ENCODE assay signal across 8 mouse cellular contexts in the genomic region with DNA sequence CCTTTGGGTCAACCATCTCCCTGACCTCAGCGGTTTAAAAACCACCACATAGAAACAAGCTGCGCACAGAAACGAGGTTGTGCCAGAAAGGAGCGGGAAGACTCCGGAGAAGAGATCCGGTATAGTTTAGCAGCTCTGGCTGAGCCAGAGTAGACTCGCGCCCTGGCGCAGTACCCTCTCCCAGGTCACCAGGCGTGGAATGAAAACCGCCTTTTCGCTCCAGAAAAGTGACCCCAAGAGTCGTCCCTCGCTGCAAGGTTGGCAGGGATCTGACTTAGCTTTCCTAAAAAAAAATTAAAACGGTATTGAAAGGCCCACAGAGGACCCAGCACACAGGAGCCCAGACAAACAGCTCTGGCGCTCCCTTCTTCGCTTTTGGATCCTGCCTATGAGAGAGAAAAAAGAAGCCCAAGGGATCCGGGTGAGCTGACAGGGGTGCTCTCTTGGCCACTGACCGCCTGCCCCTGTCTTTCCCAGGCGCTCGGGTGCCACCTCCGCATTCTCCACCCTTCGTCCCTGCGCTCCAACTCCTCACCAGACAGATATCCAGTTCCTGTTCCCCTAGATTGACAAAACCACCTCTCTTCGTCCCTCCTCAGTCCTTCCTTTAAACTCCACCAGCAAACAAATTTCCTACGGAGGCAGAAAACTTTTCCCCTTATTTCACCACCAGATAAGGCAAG. TPM values are rescaled to one million over a fixed set of nuclear protein-coding genes. Genes with fewer than 3 reads are reported as not detected.
DNase-seq lines count a peak whose midpoint lies in the region; ATAC-seq and TF ChIP-seq lines count a peak whose summit lies in the region.

No protein-coding gene starts in this region.

- no peak for TF ChIP-seq CTCF in thymus, adult 2 months (IDR thresholded peaks at IDR 0.05; ENCODE audit: borderline replicate concordance, control insufficient read depth, extremely low read depth, insufficient read depth, low read length, poor library complexity)

- peak overlapping the region; percentile 21; the same call in 1 of the 2 replicates for H3K9ac ChIP-seq in heart, embryonic 16.5 days (ENCODE audit: low read length)
- H3K9ac ChIP-seq in neural tube, embryonic 11.5 days (ENCODE audit: low read length), result peak overlapping the region; percentile 40; the same call in 1 of the 2 replicates

- no peaks in the 10 kb centered on the region for H3K36me3 ChIP-seq in heart, embryonic 16.5 days (ENCODE audit: control insufficient read depth, insufficient read depth)
- H3K36me3 ChIP-seq in limb, embryonic 10.5 days, result no peaks in the 10 kb centered on the region
- no peaks in the 10 kb centered on the region for H3K36me3 ChIP-seq in neural tube, embryonic 11.5 days (ENCODE audit: control insufficient read depth, insufficient read depth, low read length)
- H3K36me3 ChIP-seq in thymus, adult 2 months (ENCODE audit: control insufficient read depth, insufficient read depth, low read length), result no peaks in the 10 kb centered on the region

- peaks cover 2% of the 10 kb centered on the region; the same call in 1 of the 2 replicates for H3K4me1 ChIP-seq in heart, embryonic 16.5 days (ENCODE audit: control insufficient read depth, insufficient read depth, low read length)
- peaks cover 17% of the 10 kb centered on the region for H3K4me1 ChIP-seq in limb, embryonic 10.5 days
- no peaks in the 10 kb centered on the region for H3K4me1 ChIP-seq in neural tube, embryonic 11.5 days (ENCODE audit: control insufficient read depth, insufficient read depth, low read length)
- H3K4me1 ChIP-seq in thymus, adult 2 months (replicated peaks; ENCODE audit: control insufficient read depth, insufficient read depth, low read length), result no peaks in the 10 kb centered on the region

- WGBS in heart, embryonic 16.5 days, result 3% methylated on average over 26 of the region's 26 CpGs
- 3% methylated on average over 26 of the region's 26 CpGs for WGBS in limb, embryonic 10.5 days
- WGBS in neural tube, embryonic 11.5 days, result 1% methylated on average over 26 of the region's 26 CpGs
- 7% methylated on average over 26 of the region's 26 CpGs for WGBS in thymus, adult 2 months

- H3K27ac ChIP-seq in heart, embryonic 16.5 days (ENCODE audit: low read length), result no peak overlapping the region
- H3K27ac ChIP-seq in limb, embryonic 10.5 days, result no peak overlapping the region
- H3K27ac ChIP-seq in neural tube, embryonic 11.5 days (ENCODE audit: low read depth, low read length), result no peak overlapping the region
- H3K27ac ChIP-seq in thymus, adult 2 months (ENCODE audit: control insufficient read depth, insufficient read depth, low read length), result no peak overlapping the region

- H3K4me2 ChIP-seq in heart, embryonic 16.5 days (ENCODE audit: low read depth, low read length), result peak overlapping the region; percentile 86
- peak overlapping the region; percentile 94 for H3K4me2 ChIP-seq in neural tube, embryonic 11.5 days (ENCODE audit: low read depth)

- no peak for TF ChIP-seq POLR2A in thymus, adult 2 months (IDR thresholded peaks at IDR 0.05; ENCODE audit: control insufficient read depth, extremely low read depth, insufficient read depth, low read length, poor library complexity)

- peak; percentile 16 to 36 for DNase-seq in layer of hippocampus, postnatal 10 days (ENCODE audit: low spot score in 2 of 2)
- no peak for DNase-seq in layer of hippocampus, adult 9-10 months (ENCODE audit: low spot score)
- DNase-seq in embryo, embryonic 10.5 days (ENCODE audit: low spot score), result peak; percentile 37
- DNase-seq in limb, embryonic 10.5 days (ENCODE audit: low spot score), result peak; percentile 37
- DNase-seq in neural tube, embryonic 11.5 days (ENCODE audit: low spot score), result peak; percentile 29
- no peak for DNase-seq in thymus, adult 2 months
- DNase-seq in urinary bladder, postnatal 36 days (ENCODE audit: low spot score in 2 of 2), result no peak

- peaks cover 32% of the 10 kb centered on the region for H3K27me3 ChIP-seq in heart, embryonic 16.5 days (ENCODE audit: control insufficient read depth, insufficient read depth, low read length)
- peaks cover 60% of the 10 kb centered on the region for H3K27me3 ChIP-seq in limb, embryonic 10.5 days (ENCODE audit: low read depth, poor library complexity, severe bottlenecking)
- H3K27me3 ChIP-seq in neural tube, embryonic 11.5 days (ENCODE audit: control insufficient read depth, insufficient read depth, low read length), result peaks cover 31% of the 10 kb centered on the region
- peaks cover 8% of the 10 kb centered on the region for H3K27me3 ChIP-seq in thymus, adult 2 months (ENCODE audit: control insufficient read depth, insufficient read depth, low read length)

- no peak for ATAC-seq in heart, embryonic 16.5 days (replicated peaks; ENCODE audit: extremely low read depth, insufficient read depth, low FRiP score)
- 0 out of 2 replicates have a peak, but pooled peaks have one; percentile 14 for ATAC-seq in neural tube, embryonic 11.5 days (ENCODE audit: insufficient read depth, low FRiP score, low TSS enrichment)

- peak overlapping the region; percentile 54 for H3K4me3 ChIP-seq in heart, embryonic 16.5 days (ENCODE audit: low read length)
- peak overlapping the region; percentile 58 for H3K4me3 ChIP-seq in limb, embryonic 10.5 days
- H3K4me3 ChIP-seq in neural tube, embryonic 11.5 days (ENCODE audit: low read depth, low read length), result peak overlapping the region; percentile 50
- no peak overlapping the region for H3K4me3 ChIP-seq in thymus, adult 2 months (ENCODE audit: control insufficient read depth, insufficient read depth, low read length)

- no peaks in the 10 kb centered on the region for H3K9me3 ChIP-seq in heart, embryonic 16.5 days (replicated peaks; ENCODE audit: control insufficient read depth, low read length)
- no peaks in the 10 kb centered on the region for H3K9me3 ChIP-seq in limb, embryonic 10.5 days (replicated peaks)
- no peaks in the 10 kb centered on the region for H3K9me3 ChIP-seq in neural tube, embryonic 11.5 days (ENCODE audit: control insufficient read depth, low read length)

RNA-seq across cellular contexts. Expression of a gene that starts 1.0 kb away (rescaled TPM):
- total RNA-seq in layer of hippocampus, postnatal 10 days (2021), result 10 to 100 TPM; 42.4 to 49.2 TPM
- 0.22 and 0.42 TPM in 2 replicates for polyA plus RNA-seq in heart, embryonic 16.5 days (2015; fragmentation: Nextera tagmentation; extraction: Ambion mirVana)
- polyA plus RNA-seq in limb, embryonic 10.5 days (2016; fragmentation: Nextera tagmentation; extraction: Ambion mirVana), result 0.04 TPM in 1 of 2 replicates, not detected in the other
- polyA plus RNA-seq in neural tube, embryonic 11.5 days (2014; fragmentation: Nextera tagmentation; extraction: Ambion mirVana), result 0.58 and 1.9 TPM in 2 replicates
- 0.17 and 0.28 TPM in 2 replicates for polyA plus RNA-seq in thymus, adult 2 months (2012; rRNA removed)

Comparison
In these comparisons a context has a peak if more than half of its experiments do, and no peak if none do; other contexts are left out.
1. DNase-seq: peak in layer of hippocampus, postnatal 10 days (2 of 2), embryo, embryonic 10.5 days (single experiment), limb, embryonic 10.5 days (single experiment) and neural tube, embryonic 11.5 days (single experiment); none in layer of hippocampus, adult 9-10 months (single experiment), thymus, adult 2 months (single experiment) and urinary bladder, postnatal 36 days (0 of 2).